Mouse (Mus musculus) small intestine, adult 2 months (tissue): ENCODE measurements around the gene Itga9.

ENCODE experiments used
- CTCF ChIP-seq: fragments of 200-500 bp; IDR thresholded peaks from 2 replicates; pipeline ENCODE4 v1.5.1; 2012; ENCODE audit warnings: low read depth, mild to moderate bottlenecking, control low read depth, inconsistent platforms, low read length, moderate library complexity, mixed read lengths; ENCODE audit not compliant: insufficient replicate concordance, insufficient read length; ENCODE audit errors: extremely low read depth
- POLR2A ChIP-seq: fragments of 200-500 bp; IDR thresholded peaks from 2 replicates; pipeline ENCODE4 v1.6.1; 2012; ENCODE audit warnings: low read depth, mild to moderate bottlenecking, control low read depth, inconsistent platforms, low read length, moderate library complexity

- TF ChIP-seq POLR2A, result no peak
- TF ChIP-seq CTCF, result no peak
These were observed 160.5 kb downstream of the Itga9 start for GRCm38 (mm10) chr9:118767008-118767407.
